ENCODE assay signal across 17 mouse cellular contexts in genomic region chr8:95361016-95361341, GRCm38 (mm10). TPM values are rescaled to one million over a fixed set of nuclear protein-coding genes. Genes with fewer than 3 reads are reported as not detected.
DNase-seq lines count a peak whose midpoint lies in the region; ATAC-seq lines count a peak whose summit lies in the region.
"Had no signal": no experiment of that assay in that cellular context is flagged by ENCODE, and none has a peak within 500 bp of the region (broad histone marks: within the 10 kb centered on the region; RNA-seq: fewer than 3 reads in every experiment).

No protein-coding gene starts in this region.

- H3K36me3 ChIP-seq in heart, embryonic 13.5 days = peaks cover 3% of the 10 kb centered on the region
- H3K36me3 ChIP-seq in midbrain, embryonic 11.5 days (ENCODE audit: control insufficient read depth, insufficient read depth, low read length) = no peaks in the 10 kb centered on the region
- H3K36me3 ChIP-seq in midbrain, embryonic 15.5 days (replicated peaks) = no peaks in the 10 kb centered on the region
- no peaks in the 10 kb centered on the region for H3K36me3 ChIP-seq in intestine, embryonic 15.5 days
- H3K36me3 ChIP-seq in midbrain, embryonic 13.5 days = no peaks in the 10 kb centered on the region
- no peaks in the 10 kb centered on the region for H3K36me3 ChIP-seq in kidney, embryonic 14.5 days (ENCODE audit: control insufficient read depth, insufficient read depth, low read length)
- H3K36me3 ChIP-seq: hindbrain, embryonic 12.5 days had no signal

- H3K4me2 ChIP-seq in heart, embryonic 13.5 days = peak overlapping the region; percentile 84
- no peak overlapping the region for H3K4me2 ChIP-seq in midbrain, embryonic 11.5 days
- no peak overlapping the region for H3K4me2 ChIP-seq in midbrain, embryonic 15.5 days
- no peak overlapping the region; the same call in 1 of the 2 replicates for H3K4me2 ChIP-seq in intestine, embryonic 15.5 days (replicated peaks)
- no peak overlapping the region for H3K4me2 ChIP-seq in midbrain, embryonic 13.5 days (replicated peaks)
- no peak overlapping the region for H3K4me2 ChIP-seq in kidney, embryonic 14.5 days (replicated peaks; ENCODE audit: low read depth, low read length)
- H3K4me2 ChIP-seq: hindbrain, embryonic 12.5 days had no signal

- no peak for ATAC-seq in heart, embryonic 13.5 days (ENCODE audit: extremely low read depth, insufficient number of reproducible peaks, low FRiP score, low TSS enrichment)
- ATAC-seq in midbrain, embryonic 11.5 days (ENCODE audit: low FRiP score) = peak; percentile 20; the same call in 1 of the 2 replicates
- ATAC-seq in midbrain, embryonic 15.5 days (replicated peaks) = no peak
- ATAC-seq in intestine, embryonic 15.5 days = peak; percentile 5; the same call in 1 of the 2 replicates
- ATAC-seq in midbrain, embryonic 13.5 days = 0 out of 2 replicates have a peak, but pooled peaks have one; percentile 43
- ATAC-seq in kidney, embryonic 14.5 days (ENCODE audit: low FRiP score, low TSS enrichment) = no peak
- ATAC-seq: Patski had no signal

- H3K9me3 ChIP-seq in heart, embryonic 13.5 days = no peaks in the 10 kb centered on the region
- H3K9me3 ChIP-seq in midbrain, embryonic 11.5 days (ENCODE audit: control insufficient read depth, low read length) = no peaks in the 10 kb centered on the region; the same call in 1 of the 2 replicates
- no peaks in the 10 kb centered on the region for H3K9me3 ChIP-seq in midbrain, embryonic 15.5 days
- H3K9me3 ChIP-seq in intestine, embryonic 15.5 days = no peaks in the 10 kb centered on the region
- H3K9me3 ChIP-seq in midbrain, embryonic 13.5 days = peaks cover 3% of the 10 kb centered on the region; the same call in 1 of the 2 replicates
- no peaks in the 10 kb centered on the region for H3K9me3 ChIP-seq in kidney, embryonic 14.5 days (ENCODE audit: control insufficient read depth, low read length)
- H3K9me3 ChIP-seq: hindbrain, embryonic 12.5 days had no signal

- H3K4me1 ChIP-seq in heart, embryonic 13.5 days = peaks cover 93% of the 10 kb centered on the region
- peaks cover 8% of the 10 kb centered on the region for H3K4me1 ChIP-seq in midbrain, embryonic 11.5 days (ENCODE audit: control insufficient read depth, insufficient read depth, low read length)
- peaks cover 35% of the 10 kb centered on the region for H3K4me1 ChIP-seq in midbrain, embryonic 15.5 days
- peaks cover 33% of the 10 kb centered on the region for H3K4me1 ChIP-seq in intestine, embryonic 15.5 days (replicated peaks)
- H3K4me1 ChIP-seq in midbrain, embryonic 13.5 days (replicated peaks) = peaks cover 33% of the 10 kb centered on the region
- H3K4me1 ChIP-seq in kidney, embryonic 14.5 days (ENCODE audit: control insufficient read depth, insufficient read depth, low read length) = peaks cover 11% of the 10 kb centered on the region; the same call in 1 of the 2 replicates

- peak overlapping the region; percentile 73 for H3K9ac ChIP-seq in heart, embryonic 13.5 days
- H3K9ac ChIP-seq in midbrain, embryonic 11.5 days (ENCODE audit: low read length) = no peak overlapping the region
- no peak overlapping the region for H3K9ac ChIP-seq in midbrain, embryonic 15.5 days
- peak overlapping the region; percentile 30; the same call in 1 of the 2 replicates for H3K9ac ChIP-seq in intestine, embryonic 15.5 days
- peak overlapping the region; percentile 15; the same call in 1 of the 2 replicates for H3K9ac ChIP-seq in midbrain, embryonic 13.5 days (replicated peaks)
- H3K9ac ChIP-seq in kidney, embryonic 14.5 days (ENCODE audit: low read depth, low read length) = no peak overlapping the region
- H3K9ac ChIP-seq: hindbrain, embryonic 12.5 days had no signal

- no peaks in the 10 kb centered on the region for H3K27me3 ChIP-seq in heart, embryonic 13.5 days (replicated peaks)
- H3K27me3 ChIP-seq in midbrain, embryonic 11.5 days (ENCODE audit: control insufficient read depth, insufficient read depth, low read length) = no peaks in the 10 kb centered on the region
- no peaks in the 10 kb centered on the region for H3K27me3 ChIP-seq in midbrain, embryonic 15.5 days (replicated peaks)
- no peaks in the 10 kb centered on the region for H3K27me3 ChIP-seq in intestine, embryonic 15.5 days (replicated peaks)
- H3K27me3 ChIP-seq in midbrain, embryonic 13.5 days = no peaks in the 10 kb centered on the region
- no peaks in the 10 kb centered on the region for H3K27me3 ChIP-seq in kidney, embryonic 14.5 days (ENCODE audit: control insufficient read depth, insufficient read depth, low read length)
- H3K27me3 ChIP-seq: hindbrain, embryonic 12.5 days; Patski had no signal

- intact Hi-C loops in heart, postnatal 10 days (cut with DNase I) = no loop called here

- peak overlapping the region; percentile 27 for H3K4me3 ChIP-seq in heart, embryonic 13.5 days
- H3K4me3 ChIP-seq in midbrain, embryonic 11.5 days (ENCODE audit: low read depth, low read length) = no peak overlapping the region
- no peak overlapping the region for H3K4me3 ChIP-seq in midbrain, embryonic 15.5 days
- no peak overlapping the region for H3K4me3 ChIP-seq in intestine, embryonic 15.5 days (replicated peaks)
- no peak overlapping the region for H3K4me3 ChIP-seq in midbrain, embryonic 13.5 days (replicated peaks)
- no peak overlapping the region for H3K4me3 ChIP-seq in kidney, embryonic 14.5 days (ENCODE audit: low read length)
- H3K4me3 ChIP-seq: erythroblast, embryonic 14.5 days; hindbrain, embryonic 12.5 days had no signal

- H3K27ac ChIP-seq in heart, embryonic 13.5 days (replicated peaks) = peak overlapping the region; percentile 98
- H3K27ac ChIP-seq in midbrain, embryonic 11.5 days (ENCODE audit: low read depth, low read length) = no peak overlapping the region
- no peak overlapping the region for H3K27ac ChIP-seq in midbrain, embryonic 15.5 days
- peak overlapping the region; percentile 76 for H3K27ac ChIP-seq in intestine, embryonic 15.5 days
- peak overlapping the region; percentile 22; the same call in 1 of the 2 replicates for H3K27ac ChIP-seq in midbrain, embryonic 13.5 days
- no peak overlapping the region for H3K27ac ChIP-seq in kidney, embryonic 14.5 days (ENCODE audit: low read depth, low read length)
- H3K27ac ChIP-seq: kidney, postnatal 0 days had no signal

- DNase-seq in heart, postnatal 10 days = no peak
- no peak for DNase-seq in midbrain, embryonic 11.5 days (ENCODE audit: low spot score, missing footprints)
- no peak for DNase-seq in kidney, postnatal 4 days
- DNase-seq: adrenal gland, adult 2 months; cerebellum, postnatal 36 days; lung, postnatal 10 days; thymus, adult 2 months had no signal

- 21% methylated on average over 3 of the region's 3 CpGs for WGBS in heart, embryonic 13.5 days
- 74% methylated on average over 3 of the region's 3 CpGs for WGBS in midbrain, embryonic 11.5 days
- 74% methylated on average over 3 of the region's 3 CpGs for WGBS in midbrain, embryonic 15.5 days
- WGBS in intestine, embryonic 15.5 days = 67% methylated on average over 3 of the region's 3 CpGs
- 67% methylated on average over 3 of the region's 3 CpGs for WGBS in midbrain, embryonic 13.5 days
- 81% methylated on average over 3 of the region's 3 CpGs for WGBS in kidney, embryonic 14.5 days

RNA-seq across cellular contexts. Expression of gene Mmp15, which starts 8.9 kb away (rescaled TPM):
- polyA plus RNA-seq in heart, embryonic 13.5 days (2015; fragmentation: Nextera tagmentation; extraction: Ambion mirVana) = 42.5 and 43.4 TPM in 2 replicates
- 100 to 1,000 TPM; 113 to 155 TPM for total RNA-seq in heart, postnatal 10 days (2021)
- 11.7 and 13.5 TPM in 2 replicates for polyA plus RNA-seq in midbrain, embryonic 11.5 days (2014; fragmentation: Nextera tagmentation; extraction: Ambion mirVana)
- 18.1 and 18.7 TPM in 2 replicates for polyA plus RNA-seq in midbrain, embryonic 15.5 days (2015; fragmentation: Nextera tagmentation; extraction: Ambion mirVana)
- polyA plus RNA-seq in intestine, embryonic 15.5 days (2015; fragmentation: Nextera tagmentation; extraction: Ambion mirVana) = 13.8 and 14.8 TPM in 2 replicates
- 12.1 and 15.3 TPM in 2 replicates for polyA plus RNA-seq in midbrain, embryonic 13.5 days (2015; fragmentation: Nextera tagmentation; extraction: Ambion mirVana)
- polyA plus RNA-seq in kidney, embryonic 14.5 days (2014; fragmentation: Nextera tagmentation; extraction: Ambion mirVana) = 10.9 and 16.1 TPM in 2 replicates

RNA-seq across cellular contexts. Expression of gene Usb1, which starts 28.9 kb away (rescaled TPM):
- 25.5 and 29.1 TPM in 2 replicates for polyA plus RNA-seq in heart, embryonic 13.5 days (2015; fragmentation: Nextera tagmentation; extraction: Ambion mirVana)
- total RNA-seq in heart, postnatal 10 days (2021) = 10 to 100 TPM; 17.2 to 23.9 TPM
- 33.3 and 37.6 TPM in 2 replicates for polyA plus RNA-seq in midbrain, embryonic 11.5 days (2014; fragmentation: Nextera tagmentation; extraction: Ambion mirVana)
- 37.4 and 38.4 TPM in 2 replicates for polyA plus RNA-seq in midbrain, embryonic 15.5 days (2015; fragmentation: Nextera tagmentation; extraction: Ambion mirVana)
- 40.1 and 41.2 TPM in 2 replicates for polyA plus RNA-seq in intestine, embryonic 15.5 days (2015; fragmentation: Nextera tagmentation; extraction: Ambion mirVana)
- polyA plus RNA-seq in midbrain, embryonic 13.5 days (2015; fragmentation: Nextera tagmentation; extraction: Ambion mirVana) = 34.4 and 36.9 TPM in 2 replicates
- polyA plus RNA-seq in kidney, embryonic 14.5 days (2014; fragmentation: Nextera tagmentation; extraction: Ambion mirVana) = 43.4 and 50.9 TPM in 2 replicates

RNA-seq across cellular contexts. Expression of gene Zfp319, which starts 29.2 kb away (rescaled TPM):
- polyA plus RNA-seq in heart, embryonic 13.5 days (2015; fragmentation: Nextera tagmentation; extraction: Ambion mirVana) = 5.6 and 5.9 TPM in 2 replicates
- 10 to 100 TPM; 12.2 to 13.9 TPM for total RNA-seq in heart, postnatal 10 days (2021)
- 8.3 and 8.6 TPM in 2 replicates for polyA plus RNA-seq in midbrain, embryonic 11.5 days (2014; fragmentation: Nextera tagmentation; extraction: Ambion mirVana)
- polyA plus RNA-seq in midbrain, embryonic 15.5 days (2015; fragmentation: Nextera tagmentation; extraction: Ambion mirVana) = 19.0 and 19.1 TPM in 2 replicates
- polyA plus RNA-seq in intestine, embryonic 15.5 days (2015; fragmentation: Nextera tagmentation; extraction: Ambion mirVana) = 5.7 and 5.9 TPM in 2 replicates
- polyA plus RNA-seq in midbrain, embryonic 13.5 days (2015; fragmentation: Nextera tagmentation; extraction: Ambion mirVana) = 18.3 and 19.5 TPM in 2 replicates
- 6.6 and 8.7 TPM in 2 replicates for polyA plus RNA-seq in kidney, embryonic 14.5 days (2014; fragmentation: Nextera tagmentation; extraction: Ambion mirVana)

RNA-seq across cellular contexts. Expression of gene Tepp, which starts 50.6 kb away (rescaled TPM):
- polyA plus RNA-seq in heart, embryonic 13.5 days (2015; fragmentation: Nextera tagmentation; extraction: Ambion mirVana) = 0.40 TPM in 1 of 2 replicates, not detected in the other
- total RNA-seq in heart, postnatal 10 days (2021) = not detected
- polyA plus RNA-seq in midbrain, embryonic 11.5 days (2014; fragmentation: Nextera tagmentation; extraction: Ambion mirVana) = 0.29 TPM in 1 of 2 replicates, not detected in the other
- 1.8 and 2.2 TPM in 2 replicates for polyA plus RNA-seq in midbrain, embryonic 15.5 days (2015; fragmentation: Nextera tagmentation; extraction: Ambion mirVana)
- 0.37 TPM in 1 of 2 replicates, not detected in the other for polyA plus RNA-seq in intestine, embryonic 15.5 days (2015; fragmentation: Nextera tagmentation; extraction: Ambion mirVana)
- polyA plus RNA-seq in midbrain, embryonic 13.5 days (2015; fragmentation: Nextera tagmentation; extraction: Ambion mirVana) = 0.70 TPM in 1 of 2 replicates, not detected in the other
- 0.43 TPM in 1 of 2 replicates, not detected in the other for polyA plus RNA-seq in kidney, embryonic 14.5 days (2014; fragmentation: Nextera tagmentation; extraction: Ambion mirVana)
- total RNA-seq: layer of hippocampus, postnatal 25 days had no signal
- polyA plus RNA-seq: erythroblast, embryonic 14.5 days; hindbrain, embryonic 12.5 days; Patski had no signal

RNA-seq across cellular contexts. Expression of gene Cngb1, which starts 54.6 kb away (rescaled TPM):
- polyA plus RNA-seq in heart, embryonic 13.5 days (2015; fragmentation: Nextera tagmentation; extraction: Ambion mirVana) = 0.47 and 0.55 TPM in 2 replicates
- total RNA-seq in heart, postnatal 10 days (2021) = 1 to 10 TPM; 1.5 to 3.2 TPM
- polyA plus RNA-seq in midbrain, embryonic 11.5 days (2014; fragmentation: Nextera tagmentation; extraction: Ambion mirVana) = 0.04 TPM in 1 of 2 replicates, not detected in the other
- polyA plus RNA-seq in midbrain, embryonic 15.5 days (2015; fragmentation: Nextera tagmentation; extraction: Ambion mirVana) = 0.57 and 0.58 TPM in 2 replicates
- 0.73 and 0.94 TPM in 2 replicates for polyA plus RNA-seq in intestine, embryonic 15.5 days (2015; fragmentation: Nextera tagmentation; extraction: Ambion mirVana)
- polyA plus RNA-seq in midbrain, embryonic 13.5 days (2015; fragmentation: Nextera tagmentation; extraction: Ambion mirVana) = 0.37 and 0.54 TPM in 2 replicates
- 0.60 and 1.2 TPM in 2 replicates for polyA plus RNA-seq in kidney, embryonic 14.5 days (2014; fragmentation: Nextera tagmentation; extraction: Ambion mirVana)
- polyA plus RNA-seq: erythroblast, embryonic 14.5 days had no signal

Comparison
In these comparisons a context has a peak if more than half of its experiments do, and no peak if none do; other contexts are left out.
1. ATAC-seq: peak in midbrain, embryonic 11.5 days (single experiment), intestine, embryonic 15.5 days (single experiment) and midbrain, embryonic 13.5 days (single experiment); none in heart, embryonic 13.5 days (single experiment), midbrain, embryonic 15.5 days (single experiment) and kidney, embryonic 14.5 days (single experiment).
2. H3K27ac ChIP-seq: peak in heart, embryonic 13.5 days (single experiment), intestine, embryonic 15.5 days (single experiment) and midbrain, embryonic 13.5 days (single experiment); none in midbrain, embryonic 11.5 days (single experiment), midbrain, embryonic 15.5 days (single experiment) and kidney, embryonic 14.5 days (single experiment).
3. H3K9ac ChIP-seq: peak in heart, embryonic 13.5 days (single experiment), intestine, embryonic 15.5 days (single experiment) and midbrain, embryonic 13.5 days (single experiment); none in midbrain, embryonic 11.5 days (single experiment), midbrain, embryonic 15.5 days (single experiment) and kidney, embryonic 14.5 days (single experiment).